Mouse (Mus musculus) layer of hippocampus, adult 11-12 months (tissue): ENCODE measurements around the gene Ppm1h.

Experiments used
- DNase-seq: peaks from one replicate; pipeline ENCODE4 v3.0.0; 2022; ENCODE audit warnings: low spot score

Gene Ppm1h

DNA sequence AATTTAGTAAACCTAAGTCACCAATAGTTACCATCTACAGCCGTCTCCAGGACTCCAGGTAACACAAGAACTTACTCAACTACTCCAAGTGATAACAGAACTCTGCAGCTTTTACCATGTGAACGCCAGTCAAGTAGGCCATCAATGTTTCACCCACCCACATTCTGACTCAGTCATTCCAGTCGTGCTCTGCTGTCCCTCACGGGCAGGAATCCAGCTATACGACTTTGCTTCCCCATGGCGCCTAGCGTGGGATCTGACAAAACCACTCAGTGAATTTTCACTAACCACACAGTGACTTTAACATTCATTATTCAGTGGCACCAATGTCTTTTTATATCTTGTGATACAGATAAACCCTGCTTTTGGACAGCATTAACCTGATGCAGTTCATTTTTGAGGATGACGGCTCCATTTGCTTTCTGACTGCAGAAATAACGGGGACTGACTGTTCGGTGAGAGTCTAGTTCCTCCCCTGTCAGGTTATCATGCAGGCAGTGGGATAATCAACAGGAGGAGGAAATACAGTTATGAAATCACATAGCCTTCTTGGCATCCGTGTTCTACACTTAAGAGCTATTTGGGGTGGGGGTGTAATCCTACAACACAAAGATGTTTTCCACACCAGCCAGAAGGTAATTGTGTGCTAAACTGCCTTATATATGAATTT is 304.5 kb downstream of the Ppm1h start:
- no peak for DNase-seq

DNA sequence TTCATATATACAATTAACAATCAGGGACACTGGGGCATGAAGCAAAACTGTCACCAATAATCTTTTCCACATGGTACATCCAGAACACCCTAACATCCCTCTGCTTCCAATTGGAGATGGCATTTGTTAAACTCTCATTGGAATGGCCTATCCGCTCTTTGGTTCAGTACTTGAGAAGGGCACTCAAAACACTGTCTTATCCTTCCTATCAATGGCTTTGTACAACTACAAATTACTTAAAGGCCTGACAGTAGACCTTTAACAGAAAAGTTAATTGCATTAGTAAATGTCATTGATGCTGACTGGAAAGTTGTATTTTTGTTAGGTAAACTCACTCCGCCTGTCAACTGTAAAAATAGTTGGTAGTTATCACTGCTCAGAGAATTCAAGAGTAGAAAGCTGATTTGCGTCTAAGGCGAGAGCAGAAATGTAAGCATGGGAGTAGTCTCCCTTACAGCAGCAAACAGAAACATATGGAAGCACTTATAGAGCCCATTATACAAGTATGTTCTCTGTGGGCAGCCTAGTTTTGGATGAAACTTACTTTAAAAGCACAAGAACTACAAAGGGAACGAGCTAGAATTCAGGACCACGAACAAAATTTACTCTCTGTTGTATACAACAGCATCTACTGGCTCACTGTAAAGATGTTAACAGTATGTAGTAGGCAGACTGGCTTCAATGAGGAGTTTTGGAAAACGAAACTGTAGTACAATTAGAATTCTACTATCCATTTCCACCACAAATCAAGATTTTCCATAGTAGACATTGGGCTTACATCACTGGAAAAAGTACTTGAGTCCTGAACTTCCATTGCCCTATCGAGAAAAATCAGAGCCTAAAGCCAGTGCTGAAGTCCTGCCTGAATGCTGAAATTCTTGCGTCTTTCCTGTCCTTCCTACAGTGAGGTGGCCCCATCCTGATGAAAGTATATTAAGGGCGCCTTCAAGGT is 305.3 kb downstream of the Ppm1h start:
- DNase-seq = no peak

DNA sequence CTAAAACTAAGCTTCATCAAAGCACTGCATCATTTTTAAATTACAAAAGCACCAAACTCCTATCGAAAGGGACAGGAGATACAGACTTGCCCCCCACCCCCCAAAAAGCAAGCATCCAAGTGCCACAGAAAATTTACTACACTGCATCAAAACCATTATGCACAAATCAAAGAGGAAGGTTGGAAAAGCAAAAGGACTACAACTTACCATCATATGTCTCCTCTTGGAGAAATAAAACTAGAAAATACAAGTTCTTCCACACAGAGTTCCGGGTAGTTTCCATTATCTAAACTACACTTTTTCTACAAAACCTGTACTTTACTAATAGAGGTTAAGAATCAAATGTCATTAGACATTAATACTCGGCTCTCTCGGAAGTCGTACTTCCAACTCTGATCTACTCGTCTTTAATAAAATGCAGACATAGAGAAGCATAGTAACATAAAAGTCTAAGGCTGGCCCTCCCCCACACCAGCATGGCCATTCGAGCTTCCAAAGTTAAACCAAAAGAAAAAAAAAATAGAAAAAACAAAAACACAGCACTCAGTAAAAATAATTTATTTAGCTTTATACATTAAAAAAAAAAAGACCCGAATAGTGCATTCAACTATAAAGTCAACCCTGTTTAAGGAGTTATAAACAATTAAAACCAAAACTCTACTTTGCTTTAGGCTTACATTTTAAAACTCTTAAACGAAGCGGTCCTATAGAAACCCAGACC is 306.1 kb downstream of the Ppm1h start:
- no peak for DNase-seq

DNA sequence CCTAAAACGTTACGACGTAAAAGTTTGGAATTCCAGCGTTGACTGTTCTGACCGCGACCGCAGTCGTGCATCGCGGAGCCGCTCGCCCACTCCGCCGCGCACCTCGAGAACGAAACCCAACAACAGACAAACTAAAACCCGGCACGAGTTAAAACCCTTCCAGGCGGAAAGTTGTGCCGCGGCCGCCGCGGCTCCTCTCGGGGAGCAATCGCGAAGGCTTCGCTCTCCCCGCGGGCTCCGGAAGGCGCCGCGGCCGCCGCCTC is 306.6 kb downstream of the Ppm1h start:
- peak; percentile 23 for DNase-seq

DNA sequence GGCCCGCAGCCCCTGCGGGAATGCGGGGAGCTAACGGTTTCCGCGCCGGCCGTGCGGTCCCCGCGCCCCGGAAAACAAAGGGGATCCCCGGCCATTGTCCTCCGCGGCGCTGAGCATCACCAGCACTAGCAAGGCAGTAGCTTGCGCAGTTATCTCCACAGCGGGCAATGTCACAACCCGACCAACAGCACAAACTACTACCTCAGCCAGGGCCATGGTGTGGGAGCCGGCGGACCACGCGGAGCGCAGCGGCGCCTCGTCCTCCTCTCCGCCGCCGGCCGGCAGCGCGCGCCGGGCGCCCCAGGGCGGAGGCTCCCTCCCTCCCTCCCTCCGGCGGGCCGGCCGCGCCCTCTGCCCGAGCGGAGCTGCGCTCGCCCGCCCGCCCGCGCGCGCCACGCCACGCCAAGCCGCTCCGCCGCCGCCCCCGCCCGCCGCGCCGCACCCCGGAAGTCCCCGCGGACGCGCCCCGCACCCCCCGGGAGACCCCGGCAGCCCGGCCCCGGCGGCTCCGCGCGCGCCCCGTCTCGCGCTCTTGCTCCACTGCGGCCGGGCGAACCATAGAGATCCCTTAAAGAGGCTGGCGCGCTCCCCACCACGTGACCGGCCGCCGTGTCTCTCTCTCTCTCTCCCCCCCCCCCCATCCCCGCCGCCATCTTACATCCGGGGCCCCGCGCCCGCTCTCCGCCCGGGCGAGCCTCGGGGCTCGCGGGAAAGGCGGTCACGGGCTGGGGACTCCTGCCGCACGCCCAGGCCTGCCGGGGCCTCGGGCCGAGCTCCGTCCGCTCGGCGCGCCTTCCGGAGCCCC is 307.2 kb downstream of the Ppm1h start:
- DNase-seq = peak; percentile 84

DNA sequence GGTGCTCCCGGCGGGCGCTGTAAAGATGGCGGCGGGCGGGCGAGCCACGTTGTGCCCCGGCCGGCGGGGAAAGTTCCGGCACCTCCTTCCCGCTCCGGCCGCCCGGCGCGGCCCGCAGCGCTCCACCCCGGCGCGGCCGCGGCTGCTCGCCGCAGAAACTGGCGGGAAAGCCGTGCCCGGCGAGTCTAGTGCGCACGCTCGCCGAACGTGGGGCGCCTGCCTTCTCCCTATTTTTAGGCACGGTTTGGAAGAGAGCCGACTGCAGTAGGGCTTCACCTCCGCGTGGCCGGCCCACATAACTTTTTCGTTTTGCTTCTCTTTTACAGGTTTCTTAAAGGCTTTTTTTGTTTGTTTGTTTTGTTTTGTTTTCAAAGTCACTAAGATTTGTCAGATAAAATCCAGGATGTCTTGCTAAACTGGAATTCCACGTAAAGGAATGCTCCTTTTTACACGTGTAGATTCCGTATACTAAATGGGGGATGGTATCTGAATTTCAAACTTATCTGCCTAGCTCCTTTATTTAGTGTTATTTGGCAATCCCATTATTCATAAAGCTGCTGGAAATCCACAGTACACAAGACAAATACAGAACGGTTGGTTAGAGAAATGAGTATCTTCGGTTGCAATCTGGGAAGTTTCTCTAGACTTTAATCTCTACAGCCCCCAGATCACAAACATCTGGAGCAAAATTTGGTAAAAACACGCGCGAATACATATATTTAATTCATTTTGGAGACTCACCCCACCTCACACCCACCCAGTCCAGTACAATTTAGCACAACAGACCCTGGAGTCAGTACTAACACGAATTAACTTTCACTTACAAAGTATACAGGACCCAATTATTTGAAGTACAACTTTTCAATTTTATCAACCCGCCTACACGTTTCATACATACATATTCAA is 308.0 kb downstream of the Ppm1h start:
- DNase-seq = peak; percentile 79

DNA sequence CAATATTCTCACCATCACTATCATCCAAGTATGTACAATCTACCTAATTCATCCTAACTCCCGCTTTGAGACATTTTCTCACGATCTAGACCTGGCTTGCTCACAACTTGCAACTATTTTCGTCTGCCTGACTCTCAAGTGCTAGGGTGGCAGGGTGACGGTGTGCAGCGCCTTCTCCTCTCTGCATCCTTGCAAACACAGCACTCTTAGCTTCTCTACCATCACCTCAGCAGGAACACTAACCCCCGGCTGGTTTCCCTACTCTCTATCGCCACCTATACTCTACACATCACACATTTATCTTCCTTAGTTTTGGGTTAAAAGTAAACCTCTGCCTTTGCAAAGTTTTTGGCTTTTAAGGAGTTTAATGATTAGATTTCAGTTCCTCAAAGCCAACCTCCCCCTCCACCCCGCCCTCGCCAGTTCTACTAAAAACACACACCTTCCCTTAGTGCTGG is 309.1 kb downstream of the Ppm1h start:
- DNase-seq = peak; percentile 56

DNA sequence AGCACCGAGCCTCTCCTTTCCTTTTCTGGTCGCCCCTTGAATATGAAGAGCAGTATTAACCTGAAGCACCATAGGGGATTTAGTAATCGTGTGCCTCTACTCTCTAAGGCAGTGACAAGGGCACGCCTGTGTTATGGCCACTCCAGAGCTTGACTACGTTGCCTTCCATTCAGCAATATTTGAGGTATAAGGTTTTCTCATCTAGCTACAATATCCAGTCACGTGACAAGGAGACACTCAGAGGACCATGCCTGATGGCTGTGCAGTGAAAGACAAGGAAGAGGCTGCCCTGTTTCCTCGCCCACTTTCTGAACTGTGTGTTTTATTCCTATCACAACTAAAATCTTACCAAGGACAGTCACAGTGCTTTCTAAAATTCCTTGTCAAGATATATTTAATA is 309.8 kb downstream of the Ppm1h start:
- no peak for DNase-seq

DNA sequence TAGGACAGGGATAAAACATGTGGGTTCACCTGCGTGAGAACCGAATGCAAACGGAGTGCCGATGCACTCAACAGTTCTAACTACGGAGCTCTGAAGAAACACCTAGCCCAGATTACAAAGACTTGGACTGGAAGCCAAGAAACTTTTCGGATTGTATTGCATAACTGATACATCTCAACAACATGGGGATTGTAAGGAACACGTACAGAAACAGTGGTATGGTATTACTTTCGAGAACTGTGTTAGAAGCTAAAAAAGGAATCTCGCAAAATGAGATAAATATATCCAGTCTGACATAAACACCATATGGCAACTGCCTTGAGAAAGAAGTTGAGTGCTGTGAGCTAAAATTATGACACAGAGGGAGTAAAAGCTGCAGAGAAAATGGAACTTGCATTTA is 311.4 kb downstream of the Ppm1h start:
- DNase-seq = no peak

DNA sequence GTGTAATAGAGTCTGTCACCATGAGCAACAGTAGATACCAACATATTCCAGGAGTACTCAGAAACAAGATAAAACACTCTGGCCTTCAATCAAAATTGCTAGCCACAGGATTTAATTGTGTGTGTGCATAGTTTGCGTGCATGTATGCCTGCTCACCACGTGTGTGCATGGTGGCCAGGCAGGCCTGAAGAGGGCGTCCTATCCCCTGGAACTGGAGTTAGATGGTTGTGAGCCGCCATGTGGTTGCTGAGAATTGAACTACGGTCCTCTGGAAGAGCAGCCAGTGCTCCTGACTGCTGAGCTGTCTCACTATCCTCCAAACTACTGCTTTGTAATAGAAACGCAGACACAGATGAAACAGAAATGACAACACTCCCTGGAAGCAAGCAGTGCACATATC is 312.0 kb downstream of the Ppm1h start:
- no peak for DNase-seq

DNA sequence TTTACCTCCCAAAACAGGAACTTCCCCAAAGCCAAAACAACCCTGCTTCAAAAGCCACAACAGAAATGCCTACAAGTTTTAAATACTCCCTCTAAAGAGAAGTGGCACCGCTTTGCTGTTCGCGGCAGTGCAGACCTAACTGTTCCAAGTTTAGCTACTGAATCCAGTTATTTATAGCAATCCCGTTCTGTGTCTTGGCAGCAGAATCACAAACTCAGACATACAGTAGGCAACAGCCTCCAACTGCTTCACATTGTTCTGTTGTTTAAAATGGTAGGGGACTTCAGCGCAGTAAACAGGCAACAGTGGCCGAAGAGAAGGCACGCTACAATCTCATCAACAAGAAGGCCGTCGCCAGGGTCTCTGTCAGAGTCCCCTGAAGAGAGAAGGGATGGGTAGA is 312.5 kb downstream of the Ppm1h start:
- peak; percentile 73 for DNase-seq

DNA sequence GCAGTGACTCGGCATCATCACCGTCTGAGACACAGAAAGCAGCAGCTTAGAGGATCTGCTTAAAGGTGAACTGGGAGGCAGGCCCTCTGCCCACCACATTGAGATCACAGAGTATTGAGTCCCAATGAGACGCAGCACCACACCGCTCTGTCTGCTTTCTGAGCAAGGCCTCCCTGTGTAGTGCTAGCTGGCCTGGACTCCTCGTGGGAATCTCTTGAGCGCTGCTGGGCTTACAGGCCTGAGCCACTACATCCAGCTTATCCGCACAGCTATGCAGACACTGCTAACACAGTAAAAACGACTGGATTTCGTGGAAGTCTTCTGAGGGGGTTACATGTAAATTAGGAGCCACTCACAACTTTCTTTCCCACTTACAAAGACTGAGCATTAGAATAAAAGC is 313.1 kb downstream of the Ppm1h start:
- DNase-seq = no peak

DNA sequence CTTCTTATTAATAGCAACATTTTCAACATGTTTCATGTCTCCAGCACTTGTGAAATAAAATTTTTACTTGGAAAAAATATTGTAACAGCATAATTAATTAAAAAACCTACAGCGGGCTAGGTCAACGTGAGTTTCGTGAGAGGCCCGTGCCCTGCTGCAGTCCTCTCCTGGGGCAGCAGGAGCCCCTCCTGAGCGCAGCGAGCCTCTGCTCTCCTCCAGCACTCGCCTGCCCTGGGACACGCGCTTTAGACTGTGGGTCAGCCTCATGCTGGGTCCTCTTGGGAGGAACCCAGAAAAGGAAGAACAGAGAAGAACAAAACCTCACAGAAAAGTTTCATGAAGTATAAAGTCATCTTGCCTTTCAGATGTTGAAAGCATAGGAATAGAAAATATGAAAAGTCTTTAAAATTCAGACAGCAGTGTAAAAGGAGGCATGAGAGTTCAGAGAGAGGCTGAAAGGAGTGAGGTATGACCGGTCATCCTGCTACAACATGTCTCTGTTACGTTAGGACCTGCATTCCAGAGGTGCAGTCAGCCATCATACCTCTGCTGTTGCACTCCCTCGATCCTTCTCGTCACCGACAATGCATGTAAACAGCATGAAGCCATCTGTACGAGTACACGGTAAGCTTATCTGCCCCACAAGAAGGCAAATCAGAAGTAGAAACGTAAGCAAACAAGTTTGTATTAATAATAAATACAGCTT is 316.0 kb downstream of the Ppm1h start:
- no peak for DNase-seq
